In genomic region chr7:63508079-63508478, GRCm38 (mm10) we compare ENCODE assay signal across 23 mouse cellular contexts.
DNase-seq lines count a peak whose midpoint lies in the region; ATAC-seq and TF ChIP-seq lines count a peak whose summit lies in the region.
"Had no signal": no experiment of that assay in that cellular context is flagged by ENCODE, and none has a peak within 500 bp of the region (broad histone marks: within the 10 kb centered on the region; RNA-seq: fewer than 3 reads in every experiment).

No protein-coding gene starts in this region.

- 85% methylated on average over 2 of the region's 2 CpGs for WGBS in hindbrain, embryonic 16.5 days
- WGBS in hindbrain, embryonic 11.5 days, result 80% methylated on average over 2 of the region's 2 CpGs

- TF ChIP-seq CTCF in brain, embryonic 14.5 days (IDR thresholded peaks at IDR 0.05; ENCODE audit: borderline replicate concordance, extremely low read depth, insufficient read depth, insufficient read length), result no peak

- H3K4me3 ChIP-seq in hindbrain, embryonic 16.5 days (ENCODE audit: low read length), result no peak overlapping the region
- no peak overlapping the region for H3K4me3 ChIP-seq in hindbrain, embryonic 11.5 days (ENCODE audit: low read depth, low read length)
- H3K4me3 ChIP-seq: embryonic facial prominence, embryonic 12.5 days; forebrain, embryonic 12.5 days; hindbrain, embryonic 10.5 days; limb, embryonic 13.5 days; liver, embryonic 12.5 days had no signal

- H3K36me3 ChIP-seq in hindbrain, embryonic 16.5 days (ENCODE audit: control insufficient read depth, insufficient read depth, low read length), result no peaks in the 10 kb centered on the region
- no peaks in the 10 kb centered on the region for H3K36me3 ChIP-seq in hindbrain, embryonic 11.5 days (ENCODE audit: control insufficient read depth, insufficient read depth, low read length)
- H3K36me3 ChIP-seq: embryonic facial prominence, embryonic 12.5 days; forebrain, embryonic 12.5 days; hindbrain, embryonic 10.5 days; limb, embryonic 13.5 days; liver, embryonic 12.5 days had no signal

- no peak overlapping the region for H3K27ac ChIP-seq in hindbrain, embryonic 16.5 days (ENCODE audit: low read depth, low read length)
- H3K27ac ChIP-seq in hindbrain, embryonic 11.5 days (ENCODE audit: low read depth, low read length), result no peak overlapping the region
- H3K27ac ChIP-seq: embryonic facial prominence, embryonic 12.5 days; forebrain, embryonic 12.5 days; hindbrain, embryonic 10.5 days; limb, embryonic 13.5 days; liver, embryonic 12.5 days had no signal

- no peak for DNase-seq in hindbrain, embryonic 11.5 days (ENCODE audit: low spot score)
- DNase-seq in brain, embryonic 14.5 days (ENCODE audit: low read depth), result peak; percentile 5
- DNase-seq in cerebellum, adult 8-10 months, result peak; percentile 88
- DNase-seq in cerebellum, postnatal 36 days, result peak; percentile 89 to 91
- DNase-seq in layer of hippocampus, adult 9-11 months, result no peak
- no peak for DNase-seq in gastrocnemius, postnatal 10 days
- DNase-seq: adrenal gland, postnatal 36 days; kidney, adult 8-10 months; kidney, postnatal 14 days; layer of hippocampus, postnatal 36 days; lung, adult 18-20 months; lung, postnatal 14 days; thymus, adult 2 months had no signal

- no peaks in the 10 kb centered on the region; the same call in 1 of the 2 replicates for H3K4me1 ChIP-seq in hindbrain, embryonic 16.5 days (ENCODE audit: control insufficient read depth, insufficient read depth, low read depth, low read length)
- no peaks in the 10 kb centered on the region for H3K4me1 ChIP-seq in hindbrain, embryonic 11.5 days (replicated peaks; ENCODE audit: control insufficient read depth, insufficient read depth, low read length)
- H3K4me1 ChIP-seq: embryonic facial prominence, embryonic 12.5 days; forebrain, embryonic 12.5 days; hindbrain, embryonic 10.5 days; limb, embryonic 13.5 days; liver, embryonic 12.5 days had no signal

- no peak for TF ChIP-seq POLR2A in brain, embryonic 14.5 days (IDR thresholded peaks at IDR 0.05; ENCODE audit: borderline replicate concordance, extremely low read depth, insufficient read depth, insufficient read length, poor library complexity, severe bottlenecking)

- H3K4me2 ChIP-seq in hindbrain, embryonic 16.5 days (ENCODE audit: low read length), result no peak overlapping the region
- no peak overlapping the region for H3K4me2 ChIP-seq in hindbrain, embryonic 11.5 days (replicated peaks; ENCODE audit: low read depth, low read length)
- H3K4me2 ChIP-seq: embryonic facial prominence, embryonic 12.5 days; forebrain, embryonic 12.5 days; heart, embryonic 11.5 days; limb, embryonic 13.5 days; liver, embryonic 12.5 days; midbrain, embryonic 11.5 days had no signal

- no peak overlapping the region for H3K9ac ChIP-seq in hindbrain, embryonic 16.5 days (ENCODE audit: low read depth, low read length)
- no peak overlapping the region for H3K9ac ChIP-seq in hindbrain, embryonic 11.5 days (ENCODE audit: low read depth, low read length)
- H3K9ac ChIP-seq: embryonic facial prominence, embryonic 12.5 days; forebrain, embryonic 12.5 days; limb, embryonic 13.5 days; liver, embryonic 12.5 days had no signal

- ATAC-seq in hindbrain, embryonic 16.5 days, result peak; percentile 67; the same call in 1 of the 2 replicates
- ATAC-seq in hindbrain, embryonic 11.5 days (ENCODE audit: low FRiP score), result no peak
- ATAC-seq: CD4-positive, CD25-positive, alpha-beta regulatory T cell, adult 4 months; inflammation-experienced regulatory T-cells, adult 6 months; liver, embryonic 12.5 days had no signal

- H3K27me3 ChIP-seq in hindbrain, embryonic 16.5 days (replicated peaks; ENCODE audit: control insufficient read depth, insufficient read depth, low read length), result no peaks in the 10 kb centered on the region
- no peaks in the 10 kb centered on the region for H3K27me3 ChIP-seq in hindbrain, embryonic 11.5 days (ENCODE audit: control insufficient read depth, insufficient read depth, low read length)
- H3K27me3 ChIP-seq: embryonic facial prominence, embryonic 12.5 days; forebrain, embryonic 12.5 days; limb, embryonic 13.5 days; liver, embryonic 12.5 days had no signal

- H3K9me3 ChIP-seq in hindbrain, embryonic 16.5 days (ENCODE audit: control insufficient read depth, low read length), result no peaks in the 10 kb centered on the region
- no peaks in the 10 kb centered on the region for H3K9me3 ChIP-seq in hindbrain, embryonic 11.5 days (ENCODE audit: control insufficient read depth, low read length)
- H3K9me3 ChIP-seq: embryonic facial prominence, embryonic 12.5 days; forebrain, embryonic 12.5 days; hindbrain, embryonic 10.5 days; limb, embryonic 13.5 days; liver, embryonic 12.5 days had no signal

Comparison
In these comparisons a context has a peak if more than half of its experiments do, and no peak if none do; other contexts are left out.
1. DNase-seq: peak in brain, embryonic 14.5 days (single experiment), cerebellum, adult 8-10 months (single experiment) and cerebellum, postnatal 36 days (2 of 2); none in hindbrain, embryonic 11.5 days (single experiment), layer of hippocampus, adult 9-11 months (single experiment) and gastrocnemius, postnatal 10 days (single experiment).